Mouse (Mus musculus): Measurements from ENCODE around the gene Snap25. TPM values are rescaled to one million over a fixed set of nuclear protein-coding genes. Genes with fewer than 3 reads are reported as not detected.

Snap25 gene
- polyA plus RNA-seq, 1 experiment from 2014 or later, result 266 TPM

GRCm38 (mm10) chr2:136742230-136742629, 29.0 kb downstream of the Snap25 start:
- Histone ChIP-seq H3K9me3 (ENCODE audit: control insufficient read depth, low read length) (peaks cover 7% of the 10 kb centered on the region; the same call in 1 of the 2 replicates), H3K36me3 (replicated peaks; ENCODE audit: control insufficient read depth, insufficient read depth) (no peaks in the 10 kb centered on the region), H3K4me1 (replicated peaks; ENCODE audit: control insufficient read depth, insufficient read depth, low read length) (peaks cover 11% of the 10 kb centered on the region), H3K4me3 (replicated peaks; ENCODE audit: low read length) (no peak overlapping the region), H3K4me2 (replicated peaks) (no peak overlapping the region), H3K9ac (no peak overlapping the region), H3K27me3 (ENCODE audit: control insufficient read depth, insufficient read depth, low read length) (no peaks in the 10 kb centered on the region), H3K27ac (no peak overlapping the region)
- ATAC-seq (ENCODE audit: low FRiP score), result no peak
- 88% methylated on average over 2 of the region's 2 CpGs for whole genome bisulfite sequencing
- no peak for DNase-seq (ENCODE audit: low spot score)

GRCm38 (mm10) chr2:136744683-136745326, 31.6 kb downstream of the Snap25 start:
- peak; percentile 74 for ATAC-seq (ENCODE audit: low FRiP score)
- 80% methylated on average over 2 of the region's 2 CpGs for WGBS
- Histone ChIP-seq H3K4me1 (replicated peaks; ENCODE audit: control insufficient read depth, insufficient read depth, low read length) (peaks cover 11% of the 10 kb centered on the region), H3K4me3 (replicated peaks; ENCODE audit: low read length) (no peak overlapping the region), H3K4me2 (replicated peaks) (no peak overlapping the region), H3K9ac (no peak overlapping the region), H3K9me3 (ENCODE audit: control insufficient read depth, low read length) (peaks cover 5% of the 10 kb centered on the region; the same call in 1 of the 2 replicates), H3K27ac (peak overlapping the region; percentile 63), H3K27me3 (ENCODE audit: control insufficient read depth, insufficient read depth, low read length) (no peaks in the 10 kb centered on the region), H3K36me3 (replicated peaks; ENCODE audit: control insufficient read depth, insufficient read depth) (no peaks in the 10 kb centered on the region)
- peak; percentile 33 for DNase-seq (ENCODE audit: low spot score)

- H3K4me1 ChIP-seq (replicated peaks; ENCODE audit: control insufficient read depth, insufficient read depth, low read length), result peaks cover 11% of the 10 kb centered on the region
- no peaks in the 10 kb centered on the region for H3K27me3 ChIP-seq (ENCODE audit: control insufficient read depth, insufficient read depth, low read length)
- no peaks in the 10 kb centered on the region for H3K36me3 ChIP-seq (replicated peaks; ENCODE audit: control insufficient read depth, insufficient read depth)
- no peak overlapping the region for H3K9ac ChIP-seq
- no peaks in the 10 kb centered on the region for H3K9me3 ChIP-seq (ENCODE audit: control insufficient read depth, low read length)
- ATAC-seq (ENCODE audit: low FRiP score) (no peak), DNase-seq (ENCODE audit: low spot score) (no peak)
- no peak overlapping the region for H3K4me3 ChIP-seq (replicated peaks; ENCODE audit: low read length)
- H3K27ac ChIP-seq, result peak overlapping the region; percentile 63; the same call in 1 of the 2 replicates
- H3K4me2 ChIP-seq (replicated peaks), result no peak overlapping the region
- WGBS, result 57% methylated on average over 7 of the region's 7 CpGs
These were observed 32.2 kb downstream of the Snap25 start for GRCm38 (mm10) chr2:136745327-136745994.

GRCm38 (mm10) chr2:136753682-136754081, 40.4 kb downstream of the Snap25 start:
- Histone ChIP-seq H3K9ac (no peak overlapping the region), H3K9me3 (ENCODE audit: control insufficient read depth, low read length) (no peaks in the 10 kb centered on the region), H3K27ac (no peak overlapping the region), H3K27me3 (ENCODE audit: control insufficient read depth, insufficient read depth, low read length) (no peaks in the 10 kb centered on the region), H3K4me2 (replicated peaks) (no peak overlapping the region), H3K36me3 (replicated peaks; ENCODE audit: control insufficient read depth, insufficient read depth) (peaks cover 4% of the 10 kb centered on the region; the same call in 1 of the 2 replicates), H3K4me1 (replicated peaks; ENCODE audit: control insufficient read depth, insufficient read depth, low read length) (no peaks in the 10 kb centered on the region; the same call in 1 of the 2 replicates), H3K4me3 (replicated peaks; ENCODE audit: low read length) (no peak overlapping the region)
- DNase-seq (ENCODE audit: low spot score) (peak; percentile 50), ATAC-seq (ENCODE audit: low FRiP score) (peak; percentile 78)
- 4% methylated on average over 3 of the region's 3 CpGs for WGBS

- no peak overlapping the region for H3K4me3 ChIP-seq (replicated peaks; ENCODE audit: low read length)
- no peaks in the 10 kb centered on the region for H3K9me3 ChIP-seq (ENCODE audit: control insufficient read depth, low read length)
- no peak overlapping the region for H3K27ac ChIP-seq
- no peak overlapping the region for H3K4me2 ChIP-seq (replicated peaks)
- H3K9ac ChIP-seq, result no peak overlapping the region
- DNase-seq (ENCODE audit: low spot score) (no peak), ATAC-seq (ENCODE audit: low FRiP score) (no peak; the same call in 1 of the 2 replicates)
- H3K4me1 ChIP-seq (replicated peaks; ENCODE audit: control insufficient read depth, insufficient read depth, low read length), result no peaks in the 10 kb centered on the region
- 61% methylated on average over 5 of the region's 5 CpGs for WGBS
- H3K27me3 ChIP-seq (ENCODE audit: control insufficient read depth, insufficient read depth, low read length), result no peaks in the 10 kb centered on the region
- peaks cover 4% of the 10 kb centered on the region; the same call in 1 of the 2 replicates for H3K36me3 ChIP-seq (replicated peaks; ENCODE audit: control insufficient read depth, insufficient read depth)
These were observed 45.7 kb downstream of the Snap25 start for GRCm38 (mm10) chr2:136758809-136759551.

- H3K27me3 ChIP-seq (ENCODE audit: control insufficient read depth, insufficient read depth, low read length), result no peaks in the 10 kb centered on the region
- no peak overlapping the region for H3K4me2 ChIP-seq (replicated peaks)
- H3K27ac ChIP-seq, result no peak overlapping the region
- H3K9me3 ChIP-seq (ENCODE audit: control insufficient read depth, low read length), result no peaks in the 10 kb centered on the region
- 88% methylated on average over 2 of the region's 2 CpGs for WGBS
- H3K9ac ChIP-seq, result no peak overlapping the region
- peaks cover 53% of the 10 kb centered on the region for H3K36me3 ChIP-seq (replicated peaks; ENCODE audit: control insufficient read depth, insufficient read depth)
- DNase-seq (ENCODE audit: low spot score), result no peak
- H3K4me3 ChIP-seq (replicated peaks; ENCODE audit: low read length), result no peak overlapping the region
- H3K4me1 ChIP-seq (replicated peaks; ENCODE audit: control insufficient read depth, insufficient read depth, low read length), result no peaks in the 10 kb centered on the region
- ATAC-seq (ENCODE audit: low FRiP score), result no peak
These were observed 64.9 kb downstream of the Snap25 start for GRCm38 (mm10) chr2:136778156-136778555.

- Histone ChIP-seq H3K9ac (no peak overlapping the region), H3K27me3 (ENCODE audit: control insufficient read depth, insufficient read depth, low read length) (no peaks in the 10 kb centered on the region), H3K36me3 (replicated peaks; ENCODE audit: control insufficient read depth, insufficient read depth) (peaks cover 58% of the 10 kb centered on the region), H3K4me3 (replicated peaks; ENCODE audit: low read length) (no peak overlapping the region), H3K4me1 (replicated peaks; ENCODE audit: control insufficient read depth, insufficient read depth, low read length) (no peaks in the 10 kb centered on the region), H3K4me2 (replicated peaks) (no peak overlapping the region), H3K27ac (no peak overlapping the region), H3K9me3 (ENCODE audit: control insufficient read depth, low read length) (no peaks in the 10 kb centered on the region)
- ATAC-seq (ENCODE audit: low FRiP score), result no peak
- DNase-seq (ENCODE audit: low spot score), result no peak
- 97% methylated on average over 3 of the region's 3 CpGs for WGBS
These were observed 65.4 kb downstream of the Snap25 start for GRCm38 (mm10) chr2:136778674-136779073.

GRCm38 (mm10) chr2:136780268-136780667, 67.0 kb downstream of the Snap25 start:
- Histone ChIP-seq H3K27me3 (ENCODE audit: control insufficient read depth, insufficient read depth, low read length) (no peaks in the 10 kb centered on the region), H3K27ac (no peak overlapping the region), H3K36me3 (replicated peaks; ENCODE audit: control insufficient read depth, insufficient read depth) (peaks cover 66% of the 10 kb centered on the region), H3K4me2 (replicated peaks) (no peak overlapping the region), H3K9me3 (ENCODE audit: control insufficient read depth, low read length) (no peaks in the 10 kb centered on the region), H3K9ac (no peak overlapping the region), H3K4me1 (replicated peaks; ENCODE audit: control insufficient read depth, insufficient read depth, low read length) (no peaks in the 10 kb centered on the region), H3K4me3 (replicated peaks; ENCODE audit: low read length) (no peak overlapping the region)
- no peak for ATAC-seq (ENCODE audit: low FRiP score)
- no peak for DNase-seq (ENCODE audit: low spot score)

GRCm38 (mm10) chr2:136784310-136784709, 71.1 kb downstream of the Snap25 start:
- no peak overlapping the region for H3K4me3 ChIP-seq (replicated peaks; ENCODE audit: low read length)
- DNase-seq (ENCODE audit: low spot score) (no peak), ATAC-seq (ENCODE audit: low FRiP score) (no peak)
- no peak overlapping the region for H3K9ac ChIP-seq
- H3K36me3 ChIP-seq (replicated peaks; ENCODE audit: control insufficient read depth, insufficient read depth), result peaks cover 40% of the 10 kb centered on the region
- no peaks in the 10 kb centered on the region for H3K9me3 ChIP-seq (ENCODE audit: control insufficient read depth, low read length)
- H3K27me3 ChIP-seq (ENCODE audit: control insufficient read depth, insufficient read depth, low read length), result no peaks in the 10 kb centered on the region
- no peak overlapping the region for H3K4me2 ChIP-seq (replicated peaks)
- WGBS, result 81% methylated on average over 4 of the region's 4 CpGs
- H3K27ac ChIP-seq, result no peak overlapping the region
- no peaks in the 10 kb centered on the region for H3K4me1 ChIP-seq (replicated peaks; ENCODE audit: control insufficient read depth, insufficient read depth, low read length)
